ENCODE assay signal across 11 mouse cellular contexts in genomic region chr5:113910065-113910701, GRCm38 (mm10). TPM values are rescaled to one million over a fixed set of nuclear protein-coding genes. Genes with fewer than 3 reads are reported as not detected.
A peak's percentile ranks its signal among the peaks of the same experiment; 100 is the strongest.
DNase-seq lines count a peak whose midpoint lies in the region; ATAC-seq and TF ChIP-seq lines count a peak whose summit lies in the region.
"Had no signal": no experiment of that assay in that cellular context is flagged by ENCODE, and none has a peak within 500 bp of the region (broad histone marks: within the 10 kb centered on the region; RNA-seq: fewer than 3 reads in every experiment).

No protein-coding gene starts in this region.

- H3K9me3 ChIP-seq in heart, embryonic 13.5 days = no peaks in the 10 kb centered on the region
- no peaks in the 10 kb centered on the region for H3K9me3 ChIP-seq in midbrain, embryonic 15.5 days
- H3K9me3 ChIP-seq in midbrain, embryonic 14.5 days (ENCODE audit: control insufficient read depth, low read length) = no peaks in the 10 kb centered on the region
- H3K9me3 ChIP-seq in intestine, embryonic 16.5 days (ENCODE audit: control insufficient read depth, low read length) = no peaks in the 10 kb centered on the region
- H3K9me3 ChIP-seq in stomach, postnatal 0 days (ENCODE audit: control insufficient read depth, low read length) = no peaks in the 10 kb centered on the region
- H3K9me3 ChIP-seq: midbrain, embryonic 12.5 days had no signal

- no peak for DNase-seq in heart, postnatal 4 days
- DNase-seq in midbrain, embryonic 14.5 days = no peak
- DNase-seq in stomach, postnatal 0 days (ENCODE audit: low spot score) = peak; percentile 58
- DNase-seq in Muller cell, postnatal 12 days (ENCODE audit: inconsistent ontology term) = no peak
- DNase-seq in cerebellum, postnatal 10 days = no peak
- DNase-seq: cerebellum, adult 11-12 months had no signal

- no peak for ATAC-seq in heart, embryonic 13.5 days (ENCODE audit: extremely low read depth, insufficient number of reproducible peaks, low FRiP score, low TSS enrichment)
- ATAC-seq in midbrain, embryonic 15.5 days (replicated peaks) = no peak
- ATAC-seq in midbrain, embryonic 14.5 days (ENCODE audit: low FRiP score, low TSS enrichment) = no peak
- peak; percentile 16 for ATAC-seq in intestine, embryonic 16.5 days
- peak; percentile 36 for ATAC-seq in stomach, postnatal 0 days (ENCODE audit: low FRiP score, low TSS enrichment)
- ATAC-seq: Patski had no signal

- H3K36me3 ChIP-seq in heart, embryonic 13.5 days = no peaks in the 10 kb centered on the region
- H3K36me3 ChIP-seq in midbrain, embryonic 15.5 days (replicated peaks) = no peaks in the 10 kb centered on the region
- H3K36me3 ChIP-seq in midbrain, embryonic 14.5 days (ENCODE audit: control insufficient read depth, insufficient read depth, low read length) = no peaks in the 10 kb centered on the region
- H3K36me3 ChIP-seq in intestine, embryonic 16.5 days (ENCODE audit: control insufficient read depth, insufficient read depth, low read length) = no peaks in the 10 kb centered on the region
- H3K36me3 ChIP-seq in stomach, postnatal 0 days (ENCODE audit: control insufficient read depth, insufficient read depth, low read length) = no peaks in the 10 kb centered on the region
- H3K36me3 ChIP-seq: midbrain, embryonic 12.5 days had no signal

- TF ChIP-seq CTCF in stomach, postnatal 0 days (IDR thresholded peaks at IDR 0.05; ENCODE audit: low read depth) = no peak

- WGBS in heart, embryonic 13.5 days = 26% methylated on average over 10 of the region's 10 CpGs
- WGBS in midbrain, embryonic 15.5 days = 33% methylated on average over 10 of the region's 10 CpGs
- WGBS in midbrain, embryonic 14.5 days = 37% methylated on average over 10 of the region's 10 CpGs
- 23% methylated on average over 10 of the region's 10 CpGs for WGBS in intestine, embryonic 16.5 days
- WGBS in stomach, postnatal 0 days = 27% methylated on average over 10 of the region's 10 CpGs

- peak overlapping the region; percentile 28; the same call in 1 of the 2 replicates for H3K9ac ChIP-seq in heart, embryonic 13.5 days
- no peak overlapping the region for H3K9ac ChIP-seq in midbrain, embryonic 15.5 days
- H3K9ac ChIP-seq in midbrain, embryonic 14.5 days (replicated peaks; ENCODE audit: low read length) = no peak overlapping the region
- peak overlapping the region; percentile 44 for H3K9ac ChIP-seq in intestine, embryonic 16.5 days (ENCODE audit: low read depth, low read length)
- no peak overlapping the region for H3K9ac ChIP-seq in stomach, postnatal 0 days (ENCODE audit: low read length)
- H3K9ac ChIP-seq: midbrain, embryonic 12.5 days had no signal

- peak overlapping the region; percentile 69 for H3K27ac ChIP-seq in heart, embryonic 13.5 days (replicated peaks)
- H3K27ac ChIP-seq in midbrain, embryonic 15.5 days = 0 out of 2 replicates have a peak overlapping the region, but pooled peaks have one; percentile 15
- H3K27ac ChIP-seq in midbrain, embryonic 14.5 days (replicated peaks; ENCODE audit: low read depth, low read length) = no peak overlapping the region
- peak overlapping the region; percentile 92 for H3K27ac ChIP-seq in intestine, embryonic 16.5 days (ENCODE audit: low read length)
- peak overlapping the region; percentile 61 for H3K27ac ChIP-seq in stomach, postnatal 0 days (replicated peaks)

- TF ChIP-seq EP300 in stomach, postnatal 0 days (optimal IDR thresholded peaks at IDR 0.05) = no peak

- peak overlapping the region; percentile 41 for H3K4me2 ChIP-seq in heart, embryonic 13.5 days
- H3K4me2 ChIP-seq in midbrain, embryonic 15.5 days = no peak overlapping the region
- no peak overlapping the region for H3K4me2 ChIP-seq in midbrain, embryonic 14.5 days (ENCODE audit: low read length)
- peak overlapping the region; percentile 41 for H3K4me2 ChIP-seq in intestine, embryonic 16.5 days (ENCODE audit: low read depth, low read length)
- no peak overlapping the region for H3K4me2 ChIP-seq in stomach, postnatal 0 days (replicated peaks; ENCODE audit: low read depth)

- no peaks in the 10 kb centered on the region for H3K27me3 ChIP-seq in heart, embryonic 13.5 days (replicated peaks)
- H3K27me3 ChIP-seq in midbrain, embryonic 15.5 days (replicated peaks) = no peaks in the 10 kb centered on the region
- no peaks in the 10 kb centered on the region for H3K27me3 ChIP-seq in midbrain, embryonic 14.5 days (ENCODE audit: control insufficient read depth, insufficient read depth, low read length)
- H3K27me3 ChIP-seq in intestine, embryonic 16.5 days (replicated peaks; ENCODE audit: control insufficient read depth, insufficient read depth, low read length) = no peaks in the 10 kb centered on the region
- no peaks in the 10 kb centered on the region for H3K27me3 ChIP-seq in stomach, postnatal 0 days (ENCODE audit: control insufficient read depth, insufficient read depth, low read length)
- H3K27me3 ChIP-seq: midbrain, embryonic 12.5 days; Patski had no signal

- no peak overlapping the region for H3K4me3 ChIP-seq in heart, embryonic 13.5 days
- no peak overlapping the region for H3K4me3 ChIP-seq in midbrain, embryonic 15.5 days
- no peak overlapping the region for H3K4me3 ChIP-seq in midbrain, embryonic 14.5 days (replicated peaks; ENCODE audit: low read depth, low read length)
- H3K4me3 ChIP-seq in intestine, embryonic 16.5 days (ENCODE audit: low read length) = no peak overlapping the region
- no peak overlapping the region for H3K4me3 ChIP-seq in stomach, postnatal 0 days (ENCODE audit: low read depth, low read length)
- H3K4me3 ChIP-seq: midbrain, embryonic 12.5 days had no signal

- peaks cover 53% of the 10 kb centered on the region for H3K4me1 ChIP-seq in heart, embryonic 13.5 days
- H3K4me1 ChIP-seq in midbrain, embryonic 15.5 days = peaks cover 24% of the 10 kb centered on the region
- peaks cover 19% of the 10 kb centered on the region for H3K4me1 ChIP-seq in midbrain, embryonic 14.5 days (ENCODE audit: control insufficient read depth, insufficient read depth, low read length)
- H3K4me1 ChIP-seq in intestine, embryonic 16.5 days (ENCODE audit: control insufficient read depth, insufficient read depth, low read length) = peaks cover 24% of the 10 kb centered on the region
- peaks cover 11% of the 10 kb centered on the region; the same call in 1 of the 2 replicates for H3K4me1 ChIP-seq in stomach, postnatal 0 days (replicated peaks; ENCODE audit: control insufficient read depth, insufficient read depth)

RNA-seq across cellular contexts. Expression of gene Coro1c, which starts 1.6 kb away (rescaled TPM):
- 95.4 and 99.4 TPM in 2 replicates for polyA plus RNA-seq in heart, embryonic 13.5 days (2015; fragmentation: Nextera tagmentation; extraction: Ambion mirVana)
- 100 to 1,000 TPM in 1 of 2 experiments, 10 to 100 TPM in 1; 92.4 to 108 TPM for total RNA-seq in heart, postnatal 4 days (2021)
- 198 and 206 TPM in 2 replicates for polyA plus RNA-seq in midbrain, embryonic 15.5 days (2015; fragmentation: Nextera tagmentation; extraction: Ambion mirVana)
- 133 and 201 TPM in 2 replicates for polyA plus RNA-seq in midbrain, embryonic 14.5 days (2014; fragmentation: Nextera tagmentation; extraction: Ambion mirVana)
- polyA plus RNA-seq in intestine, embryonic 16.5 days (2015; fragmentation: Nextera tagmentation; extraction: Ambion mirVana) = 175 and 183 TPM in 2 replicates
- 91.6 and 93.6 TPM in 2 replicates for polyA plus RNA-seq in stomach, postnatal 0 days (2015; fragmentation: Nextera tagmentation; extraction: Ambion mirVana)

Comparison
In these comparisons a context has a peak if more than half of its experiments do, and no peak if none do; other contexts are left out.
1. ATAC-seq: peak in intestine, embryonic 16.5 days (single experiment) and stomach, postnatal 0 days (single experiment); none in heart, embryonic 13.5 days (single experiment), midbrain, embryonic 15.5 days (single experiment) and midbrain, embryonic 14.5 days (single experiment).
2. H3K4me2 ChIP-seq: peak in heart, embryonic 13.5 days (single experiment) and intestine, embryonic 16.5 days (single experiment); none in midbrain, embryonic 15.5 days (single experiment), midbrain, embryonic 14.5 days (single experiment) and stomach, postnatal 0 days (single experiment).
3. H3K9ac ChIP-seq: peak in heart, embryonic 13.5 days (single experiment) and intestine, embryonic 16.5 days (single experiment); none in midbrain, embryonic 15.5 days (single experiment), midbrain, embryonic 14.5 days (single experiment) and stomach, postnatal 0 days (single experiment).